Mouse (Mus musculus) cerebellum, postnatal 36 days (tissue): Measurements from ENCODE around the gene Eno3.
A peak's percentile ranks its signal among the peaks of the same experiment; 100 is the strongest.

ENCODE experiments used
- DNase-seq, 2 experiments: peaks; one replicate each; pipeline ENCODE4 v3.0.0; 2021 to 2022; ENCODE audit warnings: mixed read lengths in 2 of 2

The Eno3 gene

GRCm38 (mm10) chr11:70657991-70658390 lies 989 bp downstream of the Eno3 start:
- DNase-seq: no peak

GRCm38 (mm10) chr11:70658521-70658920 lies 1.5 kb downstream of the Eno3 start:
- DNase-seq: no peak

GRCm38 (mm10) chr11:70658942-70659341 lies 1.9 kb downstream of the Eno3 start:
- no peak for DNase-seq

GRCm38 (mm10) chr11:70660571-70660970 lies 3.6 kb downstream of the Eno3 start:
- DNase-seq: no peak

GRCm38 (mm10) chr11:70663101-70663500 lies 6.1 kb downstream of the Eno3 start:
- DNase-seq: no peak

GRCm38 (mm10) chr11:70663957-70664356 lies 7.0 kb downstream of the Eno3 start:
- DNase-seq: no peak

GRCm38 (mm10) chr11:70664741-70665140 lies 7.7 kb downstream of the Eno3 start:
- DNase-seq: no peak

GRCm38 (mm10) chr11:70666687-70667086 lies 9.7 kb downstream of the Eno3 start:
- no peak for DNase-seq

- no peak for DNase-seq
Measured at GRCm38 (mm10) chr11:70667271-70668150, 10.5 kb downstream of the Eno3 start.

GRCm38 (mm10) chr11:70668335-70668770 lies 11.4 kb downstream of the Eno3 start:
- DNase-seq: peak in 1 of 2 experiments; percentile 79

- peak; percentile 95 to 98 for DNase-seq
Measured at GRCm38 (mm10) chr11:70668771-70669505, 11.9 kb downstream of the Eno3 start, which contains the start of gene Spag7. TSS of gene Spag7 (minus strand) at chr11:70669416.

GRCm38 (mm10) chr11:70669582-70670345 lies 12.8 kb downstream of the Eno3 start:
- DNase-seq: peak; percentile 68 to 75

GRCm38 (mm10) chr11:70670483-70670882 lies 13.5 kb downstream of the Eno3 start:
- peak in 1 of 2 experiments; percentile 26 for DNase-seq

- no peak for DNase-seq
Measured at GRCm38 (mm10) chr11:70671333-70672047, 14.5 kb downstream of the Eno3 start.

- no peak for DNase-seq
Measured at GRCm38 (mm10) chr11:70674014-70674413, 17.0 kb downstream of the Eno3 start.

- no peak for DNase-seq
Measured at GRCm38 (mm10) chr11:70674501-70674900, 17.5 kb downstream of the Eno3 start.

- DNase-seq: no peak
Measured at GRCm38 (mm10) chr11:70678092-70678491, 21.1 kb downstream of the Eno3 start.

- DNase-seq: no peak
Measured at GRCm38 (mm10) chr11:70678576-70678975, 21.6 kb downstream of the Eno3 start.

- DNase-seq: no peak
Measured at GRCm38 (mm10) chr11:70679361-70679760, 22.4 kb downstream of the Eno3 start.

GRCm38 (mm10) chr11:70679894-70680293 lies 22.9 kb downstream of the Eno3 start:
- DNase-seq: no peak

GRCm38 (mm10) chr11:70681170-70681569 lies 24.2 kb downstream of the Eno3 start:
- DNase-seq: no peak

- no peak for DNase-seq
Measured at GRCm38 (mm10) chr11:70681897-70682581, 25.0 kb downstream of the Eno3 start.
